Mouse (Mus musculus) embryonic fibroblast, embryonic 13.5 days (primary cell): ENCODE data around the gene Rnf8.

ENCODE experiments used
- CTCF ChIP-seq: IDR thresholded peaks from 2 replicates; pipeline ENCODE4 v1.5.1; 2011; ENCODE audit warnings: mild to moderate bottlenecking, control low read depth, low read length, moderate library complexity, borderline replicate concordance; ENCODE audit not compliant: insufficient read depth
- POLR2A ChIP-seq: IDR thresholded peaks from 2 replicates; pipeline ENCODE4 v1.6.1; 2011; ENCODE audit warnings: low read depth, mild to moderate bottlenecking, control low read depth, low read length, moderate library complexity

- TF ChIP-seq POLR2A (no peak), CTCF (no peak)
Measured at GRCm38 (mm10) chr17:29662145-29662544, 47.6 kb downstream of the Rnf8 start.
